Mouse (Mus musculus): ENCODE measurements around the gene Dhtkd1. TPM values are rescaled to one million over a fixed set of nuclear protein-coding genes. Genes with fewer than 3 reads are reported as not detected.
A peak's percentile ranks its signal among the peaks of the same experiment; 100 is the strongest.

The Dhtkd1 gene
- total and polyA plus RNA-seq, 3 experiments = 1.5 to 1.6 TPM; not detected in 1

GRCm38 (mm10) chr2:5894843-5895570, 47.6 kb downstream of the Dhtkd1 start, which contains the start of gene Sec61a2 (continued):
- TF ChIP-seq TCF12 (IDR thresholded peaks at IDR 0.05; ENCODE audit: low read depth, low read length) (peak; percentile 43; the same call in 1 of the 2 replicates), ETS1 (IDR thresholded peaks at IDR 0.05; ENCODE audit: low read depth, low read length) (0 out of 2 replicates have a peak, but pooled peaks have one; percentile 12), POLR2AphosphoS5 (IDR thresholded peaks at IDR 0.05; ENCODE audit: borderline replicate concordance, low read depth, low read length) (0 out of 2 replicates have a peak, but pooled peaks have one; percentile 65), TAL1 (IDR thresholded peaks at IDR 0.05; ENCODE audit: low read length) (no peak), ELF1 (IDR thresholded peaks at IDR 0.05; ENCODE audit: low read depth, low read length) (peak; percentile 63; the same call in 1 of the 2 replicates), GABPA (IDR thresholded peaks at IDR 0.05; ENCODE audit: low read depth, low read length) (no peak), MYC (IDR thresholded peaks at IDR 0.05; ENCODE audit: low read depth, low read length) (0 out of 2 replicates have a peak, but pooled peaks have one; percentile 5), MAZ (IDR thresholded peaks at IDR 0.05; ENCODE audit: low read depth, low read length) (no peak), ZNF384 (IDR thresholded peaks at IDR 0.05; ENCODE audit: low read depth, low read length) (no peak), MEF2A (IDR thresholded peaks at IDR 0.05; ENCODE audit: extremely low read depth, insufficient replicate concordance, low read depth, low read length, poor library complexity, severe bottlenecking) (no peak), TBP (IDR thresholded peaks at IDR 0.05; ENCODE audit: low read depth, low read length) (no peak), EP300 (IDR thresholded peaks at IDR 0.05; ENCODE audit: low read depth in 1 of 2, low read length in 2 of 2) (no peak)

GRCm38 (mm10) chr2:5894296-5894695, 48.3 kb downstream of the Dhtkd1 start:
- peak overlapping the region; percentile 65 to 94 for H3K4me3 ChIP-seq (ENCODE audit: control insufficient read depth in 1 of 2, insufficient read depth in 1 of 2, low read depth in 2 of 2, low read length in 2 of 2)
- TF ChIP-seq MAFK (IDR thresholded peaks at IDR 0.05; ENCODE audit: borderline replicate concordance, low read depth, low read length) (no peak), POLR2AphosphoS2 (IDR thresholded peaks at IDR 0.05; ENCODE audit: low read length) (no peak), POLR2A (IDR thresholded peaks at IDR 0.05; ENCODE audit: control insufficient read depth in 1 of 2, insufficient read depth in 1 of 2, low read depth in 1 of 2, low read length in 2 of 2, poor library complexity in 1 of 2) (no peak), USF1 (IDR thresholded peaks at IDR 0.05; ENCODE audit: low read depth, low read length) (no peak), CHD1 (IDR thresholded peaks at IDR 0.05; ENCODE audit: low read depth, low read length) (no peak), TCF12 (IDR thresholded peaks at IDR 0.05; ENCODE audit: low read depth, low read length) (no peak), RCOR1 (IDR thresholded peaks at IDR 0.05; ENCODE audit: low read depth, low read length) (no peak), ZC3H11A (IDR thresholded peaks at IDR 0.05; ENCODE audit: low read depth, low read length) (no peak), MXI1 (IDR thresholded peaks at IDR 0.05; ENCODE audit: low read depth, low read length) (peak; percentile 25; the same call in 1 of the 2 replicates), GABPA (IDR thresholded peaks at IDR 0.05; ENCODE audit: low read depth, low read length) (no peak), MAZ (IDR thresholded peaks at IDR 0.05; ENCODE audit: low read depth, low read length) (no peak), MYB (IDR thresholded peaks at IDR 0.05; ENCODE audit: low read depth, low read length) (no peak), TBP (IDR thresholded peaks at IDR 0.05; ENCODE audit: low read depth, low read length) (no peak), GATA1 (IDR thresholded peaks at IDR 0.05; ENCODE audit: low read depth, low read length) (no peak), ELF1 (IDR thresholded peaks at IDR 0.05; ENCODE audit: low read depth, low read length) (no peak), KAT2A (conservative IDR thresholded peaks at IDR 0.05; ENCODE audit: low read depth, low read length) (no peak), MYC (IDR thresholded peaks at IDR 0.05; ENCODE audit: low read depth, low read length) (0 out of 2 replicates have a peak, but pooled peaks have one; percentile 32), E2F4 (IDR thresholded peaks at IDR 0.05; ENCODE audit: borderline replicate concordance, low read depth, low read length) (no peak)
- 0 out of 2 replicates have a peak overlapping the region, but pooled peaks have one; percentile 5 for H3K27ac ChIP-seq (ENCODE audit: control insufficient read depth, low read depth, low read length)

More at GRCm38 (mm10) chr2:5894296-5894695, 48.3 kb downstream of the Dhtkd1 start:
- H3K4me1 ChIP-seq (ENCODE audit: control insufficient read depth in 1 of 2, insufficient read depth in 2 of 2, low read length in 2 of 2) = peaks cover 0 to 9% of the 10 kb centered on the region in 2 experiments; a peak in 2 of 4 replicates
- H3K27me3 ChIP-seq (ENCODE audit: control insufficient read depth in 1 of 2, insufficient read depth in 2 of 2, low read length in 2 of 2) = no peaks in the 10 kb centered on the region
- peaks cover 11% of the 10 kb centered on the region for H3K79me2 ChIP-seq (ENCODE audit: control insufficient read depth, insufficient read depth, low read length, poor library complexity)
- H3K9ac ChIP-seq (ENCODE audit: control insufficient read depth, low read depth, low read length, poor library complexity, severe bottlenecking) = peak overlapping the region; percentile 80
- H3K36me3 ChIP-seq (ENCODE audit: control insufficient read depth in 1 of 2, insufficient read depth in 2 of 2, low read length in 2 of 2) = peaks cover 4 to 14% of the 10 kb centered on the region in 2 experiments
- H3K9me3 ChIP-seq (replicated peaks; ENCODE audit: insufficient read depth, low read length) = no peaks in the 10 kb centered on the region
- DNase-seq (ENCODE audit: low read depth, low spot score) = peak; percentile 62
